Mouse (Mus musculus) retina, embryonic 14.5 days (tissue): Measurements from ENCODE around the gene Dgkz.
A peak's percentile ranks its signal among the peaks of the same experiment; 100 is the strongest.

ENCODE experiments used
- DNase-seq: peaks from one replicate; pipeline ENCODE4 v3.0.0-alpha.2; 2015; ENCODE audit warnings: low spot score

The Dgkz gene

GRCm38 (mm10) chr2:91975581-91976541 lies at the start of gene Dgkz:
Gene Dgkz (minus strand): TSS chr2:91975864.
- DNase-seq, result no peak

DNA sequence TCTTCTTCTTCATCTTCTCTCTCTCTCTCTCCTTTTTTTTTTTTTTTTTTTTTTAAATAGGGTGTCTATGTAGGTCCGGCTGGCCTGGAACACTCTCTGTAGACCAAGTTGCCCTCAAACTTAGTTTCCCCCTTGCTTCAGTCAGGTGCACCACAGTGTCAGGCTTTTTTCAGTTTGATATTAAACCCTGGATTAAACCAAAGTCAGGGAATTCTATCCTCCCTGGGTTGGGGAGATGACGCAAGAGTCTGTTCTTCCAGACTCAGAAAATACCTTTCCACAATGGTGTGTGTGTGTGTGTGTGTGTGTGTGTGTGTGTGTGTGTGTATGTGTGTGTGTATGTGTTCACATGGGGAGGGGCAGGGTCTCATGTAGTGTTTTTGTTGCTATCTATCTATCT lies 49.5 kb upstream of the Dgkz start:
- DNase-seq, result no peak

GRCm38 (mm10) chr2:92024274-92024672 lies 48.6 kb upstream of the Dgkz start, which contains the start of gene Creb3l1:
Gene Creb3l1 (minus strand): TSS chr2:92024502.
- peak; percentile 81 for DNase-seq

DNA sequence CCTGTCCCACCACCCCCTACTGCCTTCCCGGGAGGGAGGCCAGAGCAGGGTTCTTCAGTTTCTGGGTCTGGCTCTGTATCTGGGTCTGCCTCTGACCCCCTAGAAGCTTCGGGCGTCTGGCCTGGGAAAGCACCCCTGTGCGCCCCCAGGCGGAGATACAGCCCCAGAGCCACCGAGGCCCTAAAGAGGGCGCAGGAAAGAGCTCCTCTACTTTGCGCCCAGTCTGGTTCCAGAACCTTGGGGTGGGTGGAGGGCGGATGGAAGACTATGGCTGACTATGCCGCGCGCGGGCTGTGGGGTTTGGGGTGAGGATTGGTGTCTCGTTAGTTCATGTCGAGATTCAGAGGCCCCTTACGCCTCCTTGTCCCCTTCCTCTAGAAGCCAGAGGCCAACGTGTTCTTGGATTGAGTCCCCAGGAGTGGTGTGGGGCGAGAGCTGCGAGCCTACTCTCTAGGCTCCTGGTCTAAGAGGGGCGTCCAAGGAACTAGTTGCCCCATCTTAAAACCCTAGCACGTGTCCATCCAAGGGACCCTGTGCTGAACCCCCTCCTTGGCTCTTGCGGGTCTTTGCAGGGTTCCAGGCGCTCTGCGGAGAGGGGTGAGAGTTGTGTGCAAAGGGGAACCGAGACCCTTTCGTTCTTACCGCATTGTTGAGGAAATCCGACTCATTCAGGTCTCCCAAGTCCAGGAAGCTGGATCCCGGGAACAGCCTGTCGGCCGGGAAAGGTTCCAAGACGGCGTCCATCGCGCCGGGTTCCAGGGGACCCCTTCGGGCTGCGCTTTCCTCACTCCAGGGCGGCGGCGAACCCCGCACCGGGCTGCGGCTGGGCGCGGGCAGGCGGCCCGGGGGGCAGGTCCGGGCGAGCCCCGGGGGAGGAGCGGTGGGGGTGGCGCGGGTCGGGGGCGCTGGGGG lies 48.0 kb upstream of the Dgkz start:
- peak; percentile 52 for DNase-seq

DNA sequence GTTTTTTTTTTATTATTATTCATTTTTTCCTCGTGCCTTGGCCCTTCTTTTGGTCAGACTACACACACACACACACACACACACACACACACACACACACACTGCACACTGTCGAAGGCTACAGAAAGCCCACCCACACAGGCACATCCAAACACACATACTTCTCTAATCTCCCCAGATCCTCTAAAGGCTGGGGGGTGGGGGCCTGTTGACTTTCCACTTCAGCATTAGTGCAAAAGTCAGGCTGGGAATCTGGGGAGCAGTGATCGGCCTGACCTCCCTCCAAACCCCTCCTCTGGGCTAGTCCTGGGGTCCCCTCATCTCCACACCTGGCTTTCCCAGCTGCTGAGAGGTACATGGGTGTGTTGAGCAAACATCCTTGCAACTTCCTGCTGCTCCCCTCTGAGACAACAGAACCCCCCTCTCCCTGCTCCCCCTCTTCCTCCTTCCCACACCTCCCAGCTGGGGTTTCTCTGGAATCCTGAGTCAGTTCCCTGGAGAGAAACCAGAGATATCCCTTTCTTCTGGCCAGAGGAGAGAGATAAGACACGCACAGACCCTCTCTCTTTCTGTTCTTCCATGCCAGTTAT lies 45.1 kb upstream of the Dgkz start:
- no peak for DNase-seq

GRCm38 (mm10) chr2:92017440-92017839 lies 41.8 kb upstream of the Dgkz start:
- DNase-seq, result no peak

DNA sequence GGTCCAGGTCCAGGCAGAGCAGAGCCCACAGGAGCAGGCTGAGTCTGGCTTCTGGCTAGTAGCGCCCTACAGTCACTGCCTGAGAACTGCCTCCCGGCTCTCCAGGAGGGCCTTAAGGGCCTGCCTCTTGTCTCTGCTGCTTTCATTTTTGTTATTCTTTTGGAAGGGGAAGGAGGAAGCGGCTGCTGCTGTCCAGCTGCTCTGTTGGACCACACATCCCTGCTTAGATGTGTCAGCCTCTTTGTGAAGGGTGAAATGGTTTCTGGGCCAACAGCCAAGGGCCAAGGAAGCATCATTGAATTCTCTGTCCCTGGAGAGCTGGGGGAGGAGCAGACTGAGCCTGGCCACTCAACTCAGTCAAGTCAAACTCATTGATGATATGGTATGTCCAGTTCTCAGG lies 41.3 kb upstream of the Dgkz start:
- no peak for DNase-seq

- no peak for DNase-seq
These were observed 39.2 kb upstream of the Dgkz start for GRCm38 (mm10) chr2:92014891-92015290.

DNA sequence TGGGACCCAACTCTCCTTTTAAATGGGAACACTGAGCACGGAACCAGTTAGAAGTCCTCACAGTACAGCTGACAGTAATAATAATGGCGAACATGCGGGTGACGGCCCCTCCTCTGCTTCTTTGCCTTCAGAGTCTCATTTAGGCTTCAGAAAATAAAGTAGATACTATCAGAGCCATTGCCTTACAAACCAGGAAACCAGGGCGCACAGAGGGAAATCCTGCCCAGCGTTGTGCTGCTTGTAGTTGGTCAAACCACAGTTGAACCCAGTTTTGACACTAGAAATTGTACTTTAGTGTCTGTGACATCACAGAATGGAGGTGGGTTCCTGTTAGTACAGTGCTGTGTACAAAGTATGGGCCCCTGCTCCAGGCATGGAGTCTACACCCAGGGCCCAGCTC lies 38.6 kb upstream of the Dgkz start:
- no peak for DNase-seq

DNA sequence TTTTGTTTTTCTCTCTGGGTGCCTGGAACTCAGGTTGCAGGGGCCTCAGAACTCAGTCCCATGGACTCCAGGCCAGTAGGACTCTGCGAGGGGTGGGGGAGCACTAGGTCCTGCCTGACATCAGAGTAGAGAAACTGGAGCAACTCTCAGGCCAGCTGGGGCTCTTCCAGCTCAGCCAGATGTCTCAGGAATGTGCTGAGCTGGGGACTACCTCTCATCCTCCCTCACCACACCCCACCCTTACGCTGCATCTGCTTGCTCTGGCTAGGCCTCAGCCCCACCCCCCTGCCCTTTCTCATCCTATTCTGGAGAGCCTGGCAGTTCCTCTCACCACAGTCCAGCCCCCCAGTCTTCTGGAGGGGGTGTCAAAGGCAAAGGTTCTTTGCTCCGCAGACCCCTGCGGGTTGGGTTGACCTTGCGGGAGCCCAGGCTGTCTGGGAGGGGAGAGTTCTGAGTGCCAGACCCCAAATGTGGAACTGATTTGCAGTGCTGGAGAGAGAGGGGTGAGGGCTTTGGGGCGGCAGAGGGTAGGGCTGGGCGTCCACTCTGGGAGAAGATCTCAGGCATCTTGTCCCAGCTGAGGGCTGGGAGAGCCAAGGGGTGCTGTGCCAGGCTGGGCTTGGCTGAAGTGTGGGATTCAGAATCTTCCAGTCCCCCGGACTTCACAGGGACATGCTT lies 37.2 kb upstream of the Dgkz start:
- no peak for DNase-seq

DNA sequence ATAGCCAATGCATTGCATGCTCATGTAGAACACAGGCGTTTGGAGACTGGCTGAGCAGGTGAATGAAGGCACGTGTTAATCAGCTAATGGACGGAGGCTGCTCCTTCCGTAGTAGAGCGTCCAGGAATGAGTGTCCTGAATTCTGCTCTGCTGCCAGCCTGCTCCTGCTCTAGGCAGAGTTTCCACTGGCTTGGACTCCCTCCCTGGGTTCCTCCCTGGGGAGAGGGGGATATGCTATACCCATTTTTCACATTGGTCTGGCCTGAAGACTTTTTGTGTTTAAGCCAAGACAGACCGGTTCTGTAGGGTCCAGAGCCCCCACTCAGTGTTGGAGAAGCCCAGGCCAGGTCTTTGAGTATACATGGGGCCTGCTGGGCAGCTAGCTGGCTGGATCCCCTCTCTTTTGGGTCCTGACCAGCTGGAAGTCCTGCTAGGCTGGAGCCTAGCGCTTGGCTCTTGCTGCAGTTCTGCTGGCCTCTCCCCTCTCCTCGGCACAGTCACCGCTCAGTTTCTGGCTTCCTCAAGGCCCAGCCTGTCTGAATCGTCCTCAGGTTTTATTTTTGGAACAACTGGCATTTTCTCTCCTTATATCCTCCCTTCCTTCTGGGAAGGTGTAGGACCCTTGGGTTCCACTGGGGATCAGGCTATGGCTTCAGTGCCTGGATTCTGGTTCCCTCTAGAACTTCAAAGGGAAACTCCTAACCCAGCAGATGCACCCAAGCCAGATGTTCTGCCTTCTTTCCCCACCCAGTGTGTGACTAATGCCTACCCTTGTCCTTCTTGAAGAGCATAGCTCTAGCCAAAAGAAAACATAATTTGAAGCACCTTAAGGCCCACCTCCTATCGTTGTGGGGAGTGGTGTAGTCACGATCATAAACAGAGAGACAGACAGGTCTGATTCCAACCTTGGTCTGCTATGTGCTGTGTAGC lies 36.0 kb upstream of the Dgkz start:
- no peak for DNase-seq

DNA sequence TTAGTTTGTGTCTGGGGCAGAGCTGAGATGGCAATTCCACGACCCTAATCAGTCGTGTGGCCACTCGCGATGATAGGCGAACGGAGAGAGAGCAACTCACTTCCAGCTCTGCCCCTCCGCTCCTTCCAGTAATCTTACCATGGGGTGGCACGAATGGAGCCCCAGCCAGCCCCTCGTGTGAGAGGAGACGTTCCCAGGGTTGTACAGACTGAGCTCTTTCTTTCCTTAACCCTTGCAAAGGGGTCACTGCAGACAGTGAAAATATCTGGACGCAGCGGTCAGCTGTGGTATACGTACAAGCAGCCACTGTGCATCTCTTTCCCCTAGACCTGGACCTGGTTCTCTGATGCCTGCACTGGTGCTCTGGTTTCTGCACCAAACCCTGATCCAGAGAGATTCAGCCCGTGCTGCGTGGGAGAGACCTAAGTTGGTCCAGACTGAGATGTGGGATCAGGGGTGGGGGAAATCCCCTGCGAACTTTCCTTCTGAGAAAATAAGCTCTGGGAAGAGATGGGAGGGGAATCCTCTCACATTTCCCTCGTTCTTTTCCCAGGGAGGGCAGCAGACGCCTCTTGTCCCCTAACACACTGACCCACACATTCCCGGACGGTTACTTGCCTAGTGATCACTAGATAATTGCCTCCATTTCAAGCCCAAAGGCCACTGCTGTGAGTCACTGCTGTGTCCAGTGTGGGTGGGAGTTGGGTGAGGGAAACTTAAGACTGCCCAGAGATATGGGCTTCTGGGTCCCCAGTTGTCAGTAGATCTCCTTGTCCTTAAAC lies 33.1 kb upstream of the Dgkz start:
- no peak for DNase-seq

GRCm38 (mm10) chr2:92007933-92008622 lies 32.4 kb upstream of the Dgkz start:
- peak; percentile 97 for DNase-seq

- peak; percentile 74 for DNase-seq
These were observed 31.6 kb upstream of the Dgkz start for GRCm38 (mm10) chr2:92006983-92007921.

- DNase-seq, result no peak
These were observed 30.8 kb upstream of the Dgkz start for GRCm38 (mm10) chr2:92006491-92006890.

GRCm38 (mm10) chr2:92004617-92005016 lies 29.0 kb upstream of the Dgkz start:
- DNase-seq, result no peak

- no peak for DNase-seq
These were observed 22.4 kb upstream of the Dgkz start for GRCm38 (mm10) chr2:91997905-91998608.
